Mouse (Mus musculus) left cerebral cortex, adult 9 months (tissue): Measurements from ENCODE around the gene Mmp19.
"Not testable (repeated sequence)": the region's sequence is repeated elsewhere in the genome, so short reads cannot be mapped to it uniquely, and the experiment has no call there.

ENCODE experiments used
- DNase-seq, 2 experiments: peaks; one replicate each; pipeline ENCODE4 v3.0.0; 2022; ENCODE audit warnings: low spot score in 2 of 2

Mmp19 gene

GRCm38 (mm10) chr10:128801981-128802495 is 11.3 kb downstream of the Mmp19 start:
- DNase-seq = no peak

GRCm38 (mm10) chr10:128802956-128803355 is 12.2 kb downstream of the Mmp19 start:
- DNase-seq = no peak

- DNase-seq = no peak
Measured at GRCm38 (mm10) chr10:128803361-128803760, 12.7 kb downstream of the Mmp19 start.

- peak in 1 of 2 experiments; percentile 74 for DNase-seq
Measured at GRCm38 (mm10) chr10:128803771-128804270, 13.1 kb downstream of the Mmp19 start, which contains the start of gene Dnajc14. TSS of gene Dnajc14 (plus strand) at chr10:128804062.

- peak; percentile 62 to 75 for DNase-seq
Measured at GRCm38 (mm10) chr10:128804271-128805091, 13.8 kb downstream of the Mmp19 start, which contains the start of gene Tmem198b. TSS of gene Tmem198b (minus strand) at chr10:128804370.

- DNase-seq = peak; percentile 87 to 94
Measured at GRCm38 (mm10) chr10:128805092-128806000, 14.6 kb downstream of the Mmp19 start.

GRCm38 (mm10) chr10:128806086-128806485 is 15.4 kb downstream of the Mmp19 start:
- DNase-seq = no peak

GRCm38 (mm10) chr10:128807018-128807417 is 16.3 kb downstream of the Mmp19 start:
- no peak for DNase-seq

- no peak for DNase-seq
Measured at GRCm38 (mm10) chr10:128817033-128817432, 26.3 kb downstream of the Mmp19 start, which contains the start of gene Sarnp. TSS of gene Sarnp (plus strand) at chr10:128817333.

- DNase-seq = no peak
Measured at GRCm38 (mm10) chr10:128820217-128820616, 29.5 kb downstream of the Mmp19 start.

GRCm38 (mm10) chr10:128821358-128822056 is 30.8 kb downstream of the Mmp19 start, which contains the start of gene Ormdl2:
TSS of gene Ormdl2 (minus strand) at chr10:128821645.
- peak; percentile 97 to 100 for DNase-seq

GRCm38 (mm10) chr10:128822135-128822534 is 31.4 kb downstream of the Mmp19 start:
- DNase-seq = no peak

GRCm38 (mm10) chr10:128823087-128823486 is 32.4 kb downstream of the Mmp19 start:
- DNase-seq = not testable (repeated sequence)

- DNase-seq = no peak
Measured at GRCm38 (mm10) chr10:128823821-128824220, 33.1 kb downstream of the Mmp19 start.

- no peak for DNase-seq
Measured at GRCm38 (mm10) chr10:128837400-128837799, 46.7 kb downstream of the Mmp19 start.

- no peak for DNase-seq
Measured at GRCm38 (mm10) chr10:128839434-128839833, 48.7 kb downstream of the Mmp19 start.

- no peak for DNase-seq
Measured at GRCm38 (mm10) chr10:128840612-128841011, 49.9 kb downstream of the Mmp19 start.

- no peak for DNase-seq
Measured at GRCm38 (mm10) chr10:128843260-128843659, 52.5 kb downstream of the Mmp19 start.

GRCm38 (mm10) chr10:128845516-128845915 is 54.8 kb downstream of the Mmp19 start:
- DNase-seq = no peak

- DNase-seq = no peak
Measured at GRCm38 (mm10) chr10:128846664-128847063, 56.0 kb downstream of the Mmp19 start.

- no peak for DNase-seq
Measured at GRCm38 (mm10) chr10:128848426-128848825, 57.7 kb downstream of the Mmp19 start.
